Mouse (Mus musculus) ovary, postnatal 14 days (tissue): ENCODE measurements at regions not wholly inside any gene's neighbourhood (a gene's known extent, or its start where the extent isn't known, plus 50 kb on each side); places are given as distances from the start of the nearest gene placed in this dataset.

ENCODE experiments used
- DNase-seq: peaks from one replicate; pipeline ENCODE4 v3.0.0; 2022; ENCODE audit warnings: low spot score

DNA sequence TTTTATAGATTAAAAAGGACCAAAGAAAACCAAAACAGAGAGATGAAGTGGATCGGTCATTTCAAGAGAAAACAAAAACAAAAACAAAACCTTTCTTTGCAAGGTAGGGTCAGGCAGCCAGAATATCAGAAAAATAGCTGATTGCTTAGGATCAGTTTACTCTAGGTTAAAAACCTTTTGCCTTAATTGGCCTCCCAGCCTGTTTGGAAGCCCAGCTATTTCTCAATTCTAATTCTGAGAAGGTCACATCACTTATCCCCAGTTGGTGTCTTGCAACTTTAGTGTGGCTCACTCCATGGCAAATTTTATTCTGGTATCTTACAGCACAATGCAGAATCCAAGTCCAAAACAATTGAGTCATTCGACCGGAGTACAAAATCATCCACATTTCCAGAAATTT, 70.0 kb downstream of the 1190002N15Rik start:
- DNase-seq = no peak

- no peak for DNase-seq
Observed at GRCm38 (mm10) chr9:94456085-94456531, 81.8 kb downstream of the 1190002N15Rik start.

- DNase-seq = no peak
Observed at GRCm38 (mm10) chr9:94455466-94455865, 82.4 kb downstream of the 1190002N15Rik start.

DNA sequence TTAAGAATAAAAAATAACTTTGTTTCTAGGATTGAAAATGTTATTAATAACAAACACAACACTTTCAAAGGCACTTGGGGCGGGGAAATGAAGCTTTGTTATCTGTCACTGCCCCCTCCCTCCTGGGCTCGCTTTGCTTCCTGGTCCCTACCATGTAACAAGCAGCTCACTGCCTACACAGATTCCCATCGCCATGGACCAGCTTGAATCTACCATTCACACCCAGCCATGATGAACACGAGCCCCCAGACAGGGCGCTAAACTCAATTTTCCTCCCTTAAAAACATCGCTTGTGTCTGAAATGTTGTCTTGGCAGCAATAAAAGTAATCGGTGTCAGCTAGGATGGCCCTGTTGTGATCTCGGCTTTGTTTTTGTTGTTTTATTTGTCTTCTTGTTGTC, 88.0 kb downstream of the 1190002N15Rik start:
- DNase-seq = no peak

GRCm38 (mm10) chr9:94446182-94446763, 91.6 kb downstream of the 1190002N15Rik start:
- DNase-seq = no peak

GRCm38 (mm10) chr9:94444140-94444789, 93.6 kb downstream of the 1190002N15Rik start:
- DNase-seq = no peak

DNA sequence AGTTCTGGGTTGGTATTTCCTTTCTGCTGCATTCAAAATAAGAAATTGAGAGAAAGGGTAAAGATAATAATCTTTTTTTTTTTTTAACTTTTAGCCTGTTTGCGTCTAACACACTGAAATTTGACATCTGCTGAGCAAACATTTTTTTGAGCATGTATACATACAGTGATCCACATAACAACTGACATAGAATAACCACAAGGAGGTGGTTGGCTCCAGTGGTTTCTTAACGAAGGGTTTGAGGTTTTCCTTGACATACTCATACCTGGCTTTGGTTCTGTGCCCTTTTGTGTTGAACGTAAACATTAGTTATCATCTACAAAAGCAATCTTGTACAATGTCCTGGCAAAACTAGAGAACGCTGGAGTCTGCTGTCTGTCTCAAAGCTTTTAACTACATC, 96.5 kb downstream of the 1190002N15Rik start:
- DNase-seq = no peak

- DNase-seq = no peak
Observed at GRCm38 (mm10) chr9:94433468-94433867, 104.4 kb downstream of the 1190002N15Rik start.

DNA sequence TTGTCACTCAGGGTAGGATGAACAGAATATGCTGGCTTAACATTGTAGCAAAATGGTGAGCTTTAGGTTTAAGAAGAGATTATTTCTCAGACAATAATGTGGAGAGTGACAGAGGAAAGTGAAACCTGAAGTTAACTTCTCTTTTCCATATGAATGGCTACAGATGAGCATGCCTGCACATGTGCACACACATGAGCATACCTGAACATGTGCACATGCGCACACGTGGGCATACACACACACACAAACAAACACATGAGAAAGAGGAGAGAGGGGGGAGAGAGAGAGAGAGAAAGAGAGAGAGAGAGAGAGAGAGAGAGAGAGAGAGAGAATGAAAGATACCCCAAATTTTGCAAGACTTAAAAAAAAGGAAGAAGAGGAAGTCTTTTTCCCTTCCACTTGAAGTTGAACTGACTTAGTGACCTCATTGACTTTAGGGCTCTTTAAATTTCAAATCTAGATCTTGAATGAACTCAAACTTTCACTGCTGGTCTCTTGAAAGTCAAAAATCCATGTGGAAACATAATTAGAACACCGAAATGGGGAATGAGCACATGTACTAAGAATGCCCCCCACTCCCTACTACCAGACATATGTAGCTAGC, 105.6 kb downstream of the 1190002N15Rik start:
- no peak for DNase-seq

DNA sequence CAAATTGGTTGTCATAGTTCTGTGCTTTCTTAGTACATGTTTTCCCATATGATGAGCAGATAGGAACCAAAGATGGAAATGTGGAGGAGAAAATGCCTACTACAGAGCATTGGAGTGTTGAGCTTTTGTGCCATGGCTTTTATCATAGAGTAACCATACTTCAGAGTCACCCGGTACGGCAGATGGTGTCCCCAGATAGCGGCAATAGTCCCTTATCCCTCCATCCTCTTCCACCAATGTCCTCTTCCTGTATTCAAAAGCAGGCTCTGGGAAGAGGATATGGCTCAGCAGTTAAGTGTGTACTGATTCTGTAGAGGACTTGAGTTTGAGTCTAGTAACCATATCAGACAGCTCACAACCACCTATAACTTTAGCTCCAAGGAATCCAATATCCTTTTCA, 106.3 kb downstream of the 1190002N15Rik start:
- no peak for DNase-seq

GRCm38 (mm10) chr9:94430996-94431395, 106.9 kb downstream of the 1190002N15Rik start:
- DNase-seq = no peak

- DNase-seq = no peak
Observed at GRCm38 (mm10) chr9:94426740-94427139, 111.1 kb downstream of the 1190002N15Rik start.

- DNase-seq = no peak
Observed at GRCm38 (mm10) chr9:94425804-94426203, 112.1 kb downstream of the 1190002N15Rik start.

GRCm38 (mm10) chr9:94424438-94425135, 113.3 kb downstream of the 1190002N15Rik start:
- DNase-seq = no peak

- DNase-seq = no peak
Observed at GRCm38 (mm10) chr9:94410546-94410945, 127.3 kb downstream of the 1190002N15Rik start.

DNA sequence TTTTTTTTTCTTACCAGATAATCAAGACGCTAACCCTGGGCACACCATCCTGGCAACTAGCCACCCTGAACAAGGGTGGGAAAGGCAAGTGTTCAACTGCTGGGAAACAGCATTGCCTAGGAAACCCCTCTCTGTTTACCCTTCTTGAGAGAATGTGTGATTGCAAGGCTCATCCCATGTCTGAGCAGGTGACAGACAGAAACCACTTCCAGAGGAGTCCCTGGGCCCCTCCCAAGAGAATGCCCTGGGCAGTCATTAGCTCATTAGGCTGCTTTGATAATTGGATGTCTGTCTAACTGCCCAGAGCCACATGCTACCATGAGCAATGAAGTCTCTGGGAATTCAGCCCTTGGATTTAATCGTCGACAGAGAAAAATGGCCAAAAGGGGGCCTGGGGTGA, 127.8 kb downstream of the 1190002N15Rik start:
- no peak for DNase-seq

- DNase-seq = no peak
Observed at GRCm38 (mm10) chr9:94408635-94409323, 129.1 kb downstream of the 1190002N15Rik start.

GRCm38 (mm10) chr9:94407671-94408070, 130.2 kb downstream of the 1190002N15Rik start:
- DNase-seq = no peak

DNA sequence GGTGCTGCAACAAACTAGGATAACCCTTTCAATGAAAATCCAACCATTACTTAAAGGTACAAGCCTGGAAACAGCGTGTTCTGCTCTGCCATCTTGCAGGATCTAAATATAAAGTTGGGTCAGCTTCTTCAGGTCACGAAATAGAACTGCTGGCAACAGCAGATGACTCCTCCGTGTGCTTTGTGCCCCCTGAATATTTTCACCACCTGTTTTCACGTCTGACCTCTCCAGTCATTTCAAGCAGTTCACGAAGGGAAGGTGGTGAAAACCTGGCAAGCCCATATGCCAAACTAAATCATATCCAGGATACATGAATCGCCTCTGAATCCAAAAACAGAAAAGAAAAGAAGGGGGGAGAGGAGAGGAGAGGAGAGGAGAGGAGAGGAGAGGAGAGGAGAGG, 133.3 kb downstream of the 1190002N15Rik start:
- no peak for DNase-seq

- no peak for DNase-seq
Observed at GRCm38 (mm10) chr9:94400596-94400995, 137.3 kb downstream of the 1190002N15Rik start.

- no peak for DNase-seq
Observed at GRCm38 (mm10) chr9:94395215-94395614, 142.7 kb downstream of the 1190002N15Rik start.

DNA sequence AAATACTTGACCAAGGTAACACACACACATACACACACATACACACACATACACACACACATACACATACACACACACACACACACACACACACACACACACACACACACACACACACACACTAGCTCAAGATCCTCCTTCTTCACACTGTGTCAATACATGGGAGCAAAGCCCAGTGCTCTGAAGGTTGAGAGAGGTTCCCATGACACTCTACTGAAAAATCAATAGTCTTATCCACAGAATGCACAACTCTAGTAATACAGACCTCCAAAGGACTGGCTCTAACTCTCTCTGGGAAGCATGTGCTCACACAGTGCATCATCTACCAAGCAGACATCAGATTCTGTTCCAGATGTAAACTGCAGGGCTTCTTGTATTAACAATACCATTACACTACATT, 151.7 kb downstream of the 1190002N15Rik start:
- DNase-seq = no peak
